Mouse (Mus musculus) skeletal muscle tissue, postnatal 0 days (tissue): ENCODE data around the gene Sectm1b. TPM values are rescaled to one million over a fixed set of nuclear protein-coding genes. Genes with fewer than 3 reads are reported as not detected.

Source experiments
- polyA plus RNA-seq: library from polyadenylated mRNA; unstranded; fragments of >200 nt; fragmentation: Nextera tagmentation; extraction: Ambion mirVana; gene quantifications from 2 replicates; pipeline ENCODE4 v1.2.1, GENCODE M21; 2015

Gene Sectm1b
- not detected in 2 replicates for polyA plus RNA-seq

GRCm38 (mm10) chr11:121063379-121063778 is at the start of gene Sectm1b:
Gene Sectm1b, minus strand, starts transcription at chr11:121063569.

GRCm38 (mm10) chr11:121081120-121081519 is 17.8 kb upstream of the Sectm1b start, which contains the start of gene Sectm1a:
Gene Sectm1a, minus strand, starts transcription at chr11:121081220.

GRCm38 (mm10) chr11:121039302-121039701 is 24.1 kb downstream of the Sectm1b start, which contains the start of gene Cd7:
Gene Cd7, minus strand, starts transcription at chr11:121039418.

Other genes starting within 250 kb of the Sectm1b start
- gene Fasn, start 239.0 kb downstream of the Sectm1b start, polyA plus RNA-seq, result 6.1 and 13.5 TPM in 2 replicates
- 4.2 and 4.4 TPM in 2 replicates for gene Ccdc57, start 130.7 kb downstream of the Sectm1b start, polyA plus RNA-seq
- 251 and 269 TPM in 2 replicates for gene Slc16a3, start 115.1 kb downstream of the Sectm1b start, polyA plus RNA-seq
- gene Csnk1d, start 72.2 kb downstream of the Sectm1b start, polyA plus RNA-seq, result 49.8 and 50.0 TPM in 2 replicates
- gene Cd7, start 24.2 kb downstream of the Sectm1b start, polyA plus RNA-seq, result 0.13 and 0.50 TPM in 2 replicates
- gene Sectm1a, start 17.7 kb upstream of the Sectm1b start, polyA plus RNA-seq, result 0.10 and 0.16 TPM in 2 replicates
- gene Tex19.2, start 55.1 kb upstream of the Sectm1b start, polyA plus RNA-seq, result not detected in 2 replicates
- gene Tex19.1, start 82.6 kb upstream of the Sectm1b start, polyA plus RNA-seq, result 0.07 and 0.12 TPM in 2 replicates
- 2.7 and 3.2 TPM in 2 replicates for gene Uts2r, start 96.7 kb upstream of the Sectm1b start, polyA plus RNA-seq
- gene Hexdc, start 140.9 kb upstream of the Sectm1b start, polyA plus RNA-seq, result 5.0 and 5.6 TPM in 2 replicates
- gene Ogfod3, start 141.1 kb upstream of the Sectm1b start, polyA plus RNA-seq, result 22.1 and 23.6 TPM in 2 replicates
- gene Cybc1, start 165.8 kb upstream of the Sectm1b start, polyA plus RNA-seq, result 9.3 and 12.4 TPM in 2 replicates
- 20.4 and 23.9 TPM in 2 replicates for gene Narf, start 173.7 kb upstream of the Sectm1b start, polyA plus RNA-seq
- 3.8 and 4.1 TPM in 2 replicates for gene Foxk2, start 196.4 kb upstream of the Sectm1b start, polyA plus RNA-seq